Mouse (Mus musculus): ENCODE data around the gene C130026I21Rik. TPM values are rescaled to one million over a fixed set of nuclear protein-coding genes. Genes with fewer than 3 reads are reported as not detected.
"Not testable (repeated sequence)": the region's sequence is repeated elsewhere in the genome, so short reads cannot be mapped to it uniquely, and the experiment has no call there.

The C130026I21Rik gene
- polyA plus RNA-seq, 1 experiment from 2014 or later: not detected

DNA sequence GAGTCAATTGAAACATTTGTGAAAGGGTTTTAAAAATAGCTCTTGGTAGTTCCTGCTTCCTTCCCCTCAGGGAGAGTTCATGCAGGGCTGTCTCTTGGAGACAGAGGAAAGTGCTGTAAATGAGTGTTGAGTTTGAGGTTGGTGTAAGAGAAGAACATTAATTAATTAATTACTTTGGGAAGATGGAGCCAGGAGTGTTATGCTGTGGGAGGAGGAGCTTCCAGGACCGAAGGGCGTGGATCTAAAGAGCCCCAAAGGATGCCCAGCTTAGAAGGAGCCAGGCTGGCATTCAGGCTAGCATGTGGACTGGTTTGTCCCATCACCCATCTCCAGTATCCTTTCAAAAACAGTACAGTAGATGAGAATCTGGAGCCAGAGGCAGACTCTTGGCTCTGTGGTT lies 277.1 kb downstream of the C130026I21Rik start:
- not testable (repeated sequence) for H3K9me3 ChIP-seq; H3K4me3 ChIP-seq; H3K36me3 ChIP-seq; H3K4me1 ChIP-seq (replicated peaks); H3K27me3 ChIP-seq (ENCODE audit: insufficient read depth, poor library complexity, severe bottlenecking); DNase-seq (ENCODE audit: low spot score); H3K27ac ChIP-seq
- no CpG with 5 or more reads among the region's 2 CpGs for WGBS

DNA sequence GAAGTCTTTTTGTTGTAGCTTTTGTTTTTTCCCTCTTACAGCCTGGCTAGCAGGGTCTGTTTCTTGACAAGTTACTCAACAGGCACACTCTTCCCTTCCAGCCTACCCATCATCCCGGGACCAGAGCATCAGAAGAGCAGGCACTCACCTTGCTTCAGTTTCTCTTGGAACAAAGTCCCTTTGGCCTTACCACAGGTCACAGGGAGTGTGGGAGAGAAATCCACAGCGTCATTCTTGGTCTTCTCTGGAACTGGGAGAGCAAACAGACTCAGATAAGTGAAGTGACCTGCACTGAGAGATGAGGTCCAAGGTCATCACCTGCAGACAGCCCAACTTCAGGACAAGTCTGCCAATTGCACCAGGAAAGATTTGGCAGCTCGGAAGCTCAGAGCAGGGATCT lies 277.5 kb downstream of the C130026I21Rik start:
- no CpG with 5 or more reads among the region's 3 CpGs for WGBS
- H3K27me3 ChIP-seq (ENCODE audit: insufficient read depth, poor library complexity, severe bottlenecking); H3K4me1 ChIP-seq (replicated peaks); H3K9me3 ChIP-seq; H3K4me3 ChIP-seq; H3K36me3 ChIP-seq; H3K27ac ChIP-seq; DNase-seq (ENCODE audit: low spot score): not testable (repeated sequence)

DNA sequence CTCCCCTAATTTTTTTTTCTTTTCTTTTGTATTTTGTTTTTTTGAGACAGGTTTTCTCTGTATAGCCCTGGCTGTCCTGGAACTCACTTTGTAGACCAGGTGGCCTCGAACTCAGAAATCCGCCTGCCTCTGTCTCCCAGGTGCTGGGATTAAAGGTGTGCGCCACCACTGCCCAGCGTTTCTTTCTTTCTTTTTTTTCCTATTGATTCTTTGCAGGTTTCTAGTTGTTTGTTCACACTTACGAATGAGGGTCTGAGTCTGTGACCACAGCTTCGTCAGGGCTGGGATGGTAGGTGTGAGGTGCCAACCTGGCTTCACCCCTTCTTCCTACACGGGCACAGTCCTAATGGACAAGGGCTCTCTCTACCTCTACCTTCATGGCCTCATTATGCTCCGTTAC lies 281.3 kb downstream of the C130026I21Rik start:
- not testable (repeated sequence) for H3K4me3 ChIP-seq; H3K27ac ChIP-seq; DNase-seq (ENCODE audit: low spot score); H3K4me1 ChIP-seq (replicated peaks); H3K36me3 ChIP-seq; H3K27me3 ChIP-seq (ENCODE audit: insufficient read depth, poor library complexity, severe bottlenecking); H3K9me3 ChIP-seq
- WGBS: 86% methylated on average over 7 of the region's 8 CpGs

DNA sequence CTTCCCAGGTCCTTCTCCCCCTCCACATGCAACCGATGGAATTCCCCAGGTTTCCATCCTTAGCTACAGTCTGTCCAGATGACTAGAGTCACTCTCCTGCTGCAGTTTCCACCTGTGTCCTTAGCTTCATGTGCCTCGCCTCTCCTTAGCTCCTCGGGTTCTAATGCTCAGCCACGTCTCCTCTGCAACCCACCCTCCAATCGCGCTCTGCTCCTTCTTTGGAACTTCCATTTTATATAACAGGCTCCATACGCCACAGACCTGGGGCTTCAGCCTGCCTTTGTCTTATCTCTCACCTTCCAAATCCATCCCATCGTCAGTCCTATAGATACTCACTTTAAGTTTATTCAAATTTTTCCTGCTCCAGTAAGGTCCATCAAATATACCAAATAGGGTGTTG lies 282.6 kb downstream of the C130026I21Rik start:
- H3K4me1 ChIP-seq (replicated peaks); H3K27me3 ChIP-seq (ENCODE audit: insufficient read depth, poor library complexity, severe bottlenecking); H3K36me3 ChIP-seq; H3K9me3 ChIP-seq; H3K4me3 ChIP-seq; H3K27ac ChIP-seq; DNase-seq (ENCODE audit: low spot score): not testable (repeated sequence)
- 75% methylated on average over 7 of the region's 8 CpGs for WGBS

DNA sequence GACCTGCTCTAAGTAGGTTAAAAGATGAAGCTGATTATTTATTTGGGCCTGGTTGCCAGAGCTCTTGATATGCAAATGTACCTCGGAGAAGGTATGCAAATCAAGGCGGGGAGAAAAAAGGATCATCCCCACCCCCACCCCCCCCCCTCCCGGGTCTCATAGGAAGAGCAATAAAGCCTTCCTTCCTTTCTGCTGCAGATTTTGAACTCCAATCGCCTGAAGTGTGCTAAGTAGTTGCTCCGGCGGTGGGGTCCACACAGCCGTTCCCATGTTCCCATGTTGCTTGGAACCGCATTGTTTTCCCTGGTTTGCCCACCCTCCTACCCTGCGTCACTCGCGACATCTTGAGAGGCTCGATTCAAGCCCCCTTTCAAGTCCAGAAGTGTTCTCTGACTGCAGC lies 308.6 kb downstream of the C130026I21Rik start:
- DNase-seq (ENCODE audit: low spot score): peak; percentile 26
- 5% methylated on average over 12 of the region's 12 CpGs for WGBS
- not testable (repeated sequence) for H3K36me3 ChIP-seq; H3K27me3 ChIP-seq (ENCODE audit: insufficient read depth, poor library complexity, severe bottlenecking); H3K4me1 ChIP-seq (replicated peaks); H3K9me3 ChIP-seq
- Histone ChIP-seq H3K27ac (peak overlapping the region; percentile 62), H3K4me3 (peak overlapping the region; percentile 39)

DNA sequence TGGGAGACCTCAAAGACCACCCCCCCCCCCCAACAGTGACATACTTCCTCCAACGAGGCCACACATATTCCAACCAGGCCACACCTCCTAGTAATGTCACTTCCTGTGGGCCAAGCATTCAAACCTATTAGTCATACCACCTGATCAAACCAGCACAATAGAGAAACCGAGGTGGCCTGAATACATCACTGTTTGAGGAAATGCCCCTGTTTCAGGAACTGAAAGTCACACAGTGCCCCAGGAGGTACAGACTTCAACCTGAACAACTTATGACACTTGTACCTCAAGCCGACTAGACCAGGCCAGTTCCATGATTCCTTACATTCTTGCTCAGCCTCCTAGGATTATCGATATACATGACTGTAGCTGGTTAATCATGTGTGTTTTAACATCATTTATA lies 312.7 kb downstream of the C130026I21Rik start:
- not testable (repeated sequence) for DNase-seq (ENCODE audit: low spot score); H3K27me3 ChIP-seq (ENCODE audit: insufficient read depth, poor library complexity, severe bottlenecking); H3K27ac ChIP-seq; H3K4me3 ChIP-seq; H3K4me1 ChIP-seq (replicated peaks); H3K36me3 ChIP-seq; H3K9me3 ChIP-seq
- 87% methylated on average over 4 of the region's 4 CpGs for WGBS

DNA sequence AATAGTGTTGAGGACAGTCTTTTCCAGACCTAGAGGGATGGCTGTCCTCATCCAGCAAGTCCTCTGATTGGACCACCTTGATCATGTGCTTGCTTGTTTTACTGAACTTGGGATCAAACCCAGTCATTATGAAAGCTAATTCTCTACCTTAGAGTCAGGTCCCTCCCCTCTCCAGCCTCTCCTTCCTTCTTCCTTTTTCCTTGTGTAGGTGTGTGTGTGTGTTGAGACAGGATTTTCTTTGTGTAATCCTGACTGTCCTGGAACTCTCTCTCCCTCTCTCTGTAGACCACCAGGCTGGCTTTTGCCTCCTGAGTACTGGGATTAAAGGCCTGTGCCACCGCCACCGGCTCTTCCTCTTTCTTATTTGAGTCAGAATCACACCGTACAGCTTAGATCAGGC lies 313.6 kb downstream of the C130026I21Rik start:
- not testable (repeated sequence) for H3K27me3 ChIP-seq (ENCODE audit: insufficient read depth, poor library complexity, severe bottlenecking); H3K36me3 ChIP-seq; H3K27ac ChIP-seq; H3K4me3 ChIP-seq; H3K9me3 ChIP-seq; DNase-seq (ENCODE audit: low spot score); H3K4me1 ChIP-seq (replicated peaks)
- WGBS: 91% methylated on average over 3 of the region's 3 CpGs

DNA sequence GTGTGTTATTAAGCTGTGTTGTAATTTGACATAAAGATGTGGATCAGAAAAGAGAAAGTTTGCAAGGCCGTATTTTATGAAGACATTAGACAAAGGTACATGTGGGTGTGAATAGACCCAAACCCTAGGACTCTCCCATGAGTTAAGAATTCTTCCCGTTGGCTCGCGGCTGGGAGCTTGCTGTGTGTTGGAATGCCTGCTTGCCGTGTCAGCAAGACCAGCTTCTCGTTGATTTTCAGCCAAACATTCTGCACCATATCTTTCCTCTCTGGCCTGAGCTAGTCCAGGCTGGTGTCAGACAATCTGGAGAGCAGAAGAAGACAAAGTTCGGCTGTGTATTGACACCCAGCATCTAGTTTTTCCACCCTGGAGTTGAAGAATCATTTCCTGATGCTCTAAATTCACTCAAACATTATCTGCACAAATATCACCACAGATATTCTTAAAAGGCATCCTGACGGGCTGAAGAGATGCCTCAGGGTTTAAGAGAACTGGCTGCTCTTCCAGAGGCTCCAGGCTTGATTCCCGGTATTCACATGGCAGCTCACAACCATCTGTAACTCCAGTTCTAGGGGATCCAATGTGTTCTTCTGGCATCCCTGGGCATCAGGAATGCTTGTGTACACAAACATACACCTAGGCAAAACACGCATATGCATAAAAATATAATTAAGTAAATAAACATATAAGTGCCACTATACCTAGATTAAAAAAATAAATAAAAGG lies 317.7 kb downstream of the C130026I21Rik start:
- DNase-seq (ENCODE audit: low spot score): no peak
- no peak overlapping the region for H3K4me3 ChIP-seq
- peaks cover 7% of the 10 kb centered on the region for H3K9me3 ChIP-seq
- H3K36me3 ChIP-seq: no peaks in the 10 kb centered on the region
- no peaks in the 10 kb centered on the region for H3K27me3 ChIP-seq (ENCODE audit: insufficient read depth, poor library complexity, severe bottlenecking)
- H3K4me1 ChIP-seq (replicated peaks): no peaks in the 10 kb centered on the region
- H3K27ac ChIP-seq: no peak overlapping the region
- 87% methylated on average over 10 of the region's 10 CpGs for WGBS

DNA sequence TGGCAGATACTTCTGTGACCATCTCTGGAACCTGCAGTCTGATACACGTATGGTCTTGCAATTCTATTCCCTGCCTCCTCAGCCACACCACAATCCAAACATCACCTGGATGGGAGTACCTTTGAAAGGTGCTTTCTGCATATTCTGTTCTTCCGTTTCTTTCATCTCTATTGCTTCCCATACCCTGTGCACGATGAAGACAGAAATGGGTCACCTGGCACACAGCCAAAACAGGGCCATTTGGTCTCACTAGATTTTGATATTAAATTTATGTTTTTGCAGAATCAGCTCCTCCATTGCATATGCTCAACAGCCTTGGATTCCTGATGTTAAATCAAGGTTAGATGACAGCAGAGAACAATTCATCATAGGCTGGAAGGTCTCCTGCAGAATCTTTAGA lies 318.8 kb downstream of the C130026I21Rik start:
- H3K4me1 ChIP-seq (replicated peaks): no peaks in the 10 kb centered on the region
- WGBS: 90% methylated on average over 3 of the region's 3 CpGs
- no peak overlapping the region for H3K27ac ChIP-seq
- no peaks in the 10 kb centered on the region for H3K27me3 ChIP-seq (ENCODE audit: insufficient read depth, poor library complexity, severe bottlenecking)
- no peak overlapping the region for H3K4me3 ChIP-seq
- H3K36me3 ChIP-seq: no peaks in the 10 kb centered on the region
- DNase-seq (ENCODE audit: low spot score): no peak
- peaks cover 3% of the 10 kb centered on the region; the same call in 1 of the 2 replicates for H3K9me3 ChIP-seq

DNA sequence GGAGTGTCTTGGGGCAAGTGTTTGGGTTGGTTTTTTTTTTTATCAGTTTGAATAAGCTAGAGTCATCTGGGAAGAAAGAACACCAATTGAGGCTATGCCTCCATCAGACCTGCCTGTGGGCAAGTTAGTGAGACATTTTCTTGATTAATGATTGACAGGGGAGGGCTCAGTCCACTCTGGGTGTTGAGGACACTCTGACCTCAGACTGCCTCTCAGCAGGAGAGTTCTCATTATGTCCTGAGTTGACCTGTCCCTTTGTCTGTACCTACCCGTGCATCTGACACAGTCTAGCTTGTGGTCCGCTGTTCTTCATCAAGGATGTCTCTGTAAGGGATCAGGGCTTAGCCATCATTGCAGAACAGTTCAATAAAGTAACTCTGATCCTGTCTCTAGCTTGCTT lies 323.0 kb downstream of the C130026I21Rik start:
- H3K36me3 ChIP-seq: no peaks in the 10 kb centered on the region
- no peaks in the 10 kb centered on the region for H3K9me3 ChIP-seq
- H3K27me3 ChIP-seq (ENCODE audit: insufficient read depth, poor library complexity, severe bottlenecking): no peaks in the 10 kb centered on the region
- no peak overlapping the region for H3K27ac ChIP-seq
- no peak overlapping the region for H3K4me3 ChIP-seq
- no peak for DNase-seq (ENCODE audit: low spot score)
- H3K4me1 ChIP-seq (replicated peaks): no peaks in the 10 kb centered on the region
- WGBS: 49% methylated on average over 2 of the region's 2 CpGs

DNA sequence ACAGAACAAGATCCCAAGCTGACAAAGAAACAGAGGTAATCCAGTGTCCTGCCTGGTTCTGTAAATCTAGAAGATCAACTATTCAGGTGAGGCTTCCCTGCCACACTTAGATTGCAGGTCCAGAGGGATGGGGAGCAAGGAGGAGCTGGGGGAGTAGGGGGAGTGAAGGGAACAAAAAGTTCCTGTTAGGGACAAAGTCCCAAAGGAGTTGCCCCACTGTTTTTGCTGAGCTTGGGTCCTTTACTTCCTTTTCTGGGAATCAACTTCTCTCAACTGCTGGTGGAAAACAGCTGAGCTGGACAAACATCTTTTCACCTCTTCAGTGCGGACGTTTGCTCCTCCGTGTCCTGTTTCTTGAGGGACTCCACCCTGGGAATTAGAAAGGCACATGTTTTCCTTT lies 324.4 kb downstream of the C130026I21Rik start:
- DNase-seq (ENCODE audit: low spot score): no peak
- Histone ChIP-seq H3K4me1 (replicated peaks) (no peaks in the 10 kb centered on the region), H3K9me3 (no peaks in the 10 kb centered on the region), H3K4me3 (no peak overlapping the region), H3K27ac (no peak overlapping the region), H3K27me3 (ENCODE audit: insufficient read depth, poor library complexity, severe bottlenecking) (no peaks in the 10 kb centered on the region), H3K36me3 (no peaks in the 10 kb centered on the region)
- WGBS: 85% methylated on average over 3 of the region's 3 CpGs

DNA sequence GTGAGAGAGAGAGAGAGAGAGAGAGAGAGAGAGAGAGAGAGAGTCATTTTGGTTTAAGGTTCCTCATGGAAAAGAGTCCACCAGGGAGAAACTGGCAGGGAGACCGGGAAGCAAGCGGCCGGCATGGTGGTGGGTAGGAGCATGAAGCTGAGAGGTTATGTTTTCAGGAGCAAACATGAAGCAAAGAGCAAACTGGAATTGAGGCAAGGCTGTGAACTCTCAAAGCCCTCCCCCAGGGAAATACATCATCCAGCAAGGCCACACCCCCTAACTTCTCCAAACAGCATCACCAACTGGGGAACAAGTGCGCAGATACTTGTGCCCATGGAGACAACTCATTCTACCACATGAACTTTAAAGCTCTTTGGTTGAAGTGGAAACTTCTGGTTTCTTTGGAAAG lies 326.8 kb downstream of the C130026I21Rik start:
- H3K27me3 ChIP-seq (ENCODE audit: insufficient read depth, poor library complexity, severe bottlenecking): no peaks in the 10 kb centered on the region
- no peak overlapping the region for H3K27ac ChIP-seq
- H3K4me3 ChIP-seq: no peak overlapping the region
- no peak for DNase-seq (ENCODE audit: low spot score)
- 92% methylated on average over 4 of the region's 4 CpGs for WGBS
- no peaks in the 10 kb centered on the region for H3K9me3 ChIP-seq
- no peaks in the 10 kb centered on the region for H3K4me1 ChIP-seq (replicated peaks)
- no peaks in the 10 kb centered on the region for H3K36me3 ChIP-seq
